Mouse (Mus musculus) liver, postnatal 0 days (tissue): ENCODE measurements around the gene Gm20517. TPM values are rescaled to one million over a fixed set of nuclear protein-coding genes. Genes with fewer than 3 reads are reported as not detected.
A peak's percentile ranks its signal among the peaks of the same experiment; 100 is the strongest.

Source experiments
- ATAC-seq: fragments of 200-750 bp; cut with Nextera tagmentation; 2 replicates; pipeline ENCODE4 v1.8.0; 2017; ENCODE audit warnings: mild to moderate bottlenecking, moderate library complexity
- DNase-seq: peaks from one replicate; pipeline ENCODE4 v3.0.0-alpha.2; 2016
- H3K27ac ChIP-seq: fragments of 300-500 bp; sonication (generic); 2 replicates; pipeline ENCODE4 v1.5.1; 2014; ENCODE audit warnings: antibody characterized with exemption, moderate library complexity, mild to moderate bottlenecking, low read depth
- H3K27me3 ChIP-seq: fragments of 300-500 bp; sonication (generic); 2 replicates; pipeline ENCODE4 v1.6.1; 2014; ENCODE audit warnings: low read length, control low read depth, mixed read lengths; ENCODE audit not compliant: insufficient read depth
- H3K36me3 ChIP-seq: fragments of 300-500 bp; sonication (generic); replicated peaks from 2 replicates; pipeline ENCODE4 v1.6.1; 2014; ENCODE audit warnings: mild to moderate bottlenecking, control low read depth, low read length, moderate library complexity, mixed read lengths; ENCODE audit not compliant: insufficient read depth
- H3K4me1 ChIP-seq: fragments of 300-500 bp; sonication (generic); 2 replicates; pipeline ENCODE4 v1.6.1; 2014; ENCODE audit warnings: antibody characterized with exemption, mild to moderate bottlenecking, control low read depth; ENCODE audit not compliant: insufficient read depth
- H3K4me2 ChIP-seq: fragments of 300-500 bp; sonication (generic); 2 replicates; pipeline ENCODE4 v1.6.1; 2014; ENCODE audit warnings: low read depth, mild to moderate bottlenecking, low read length, moderate library complexity, mixed read lengths
- H3K4me3 ChIP-seq: fragments of 300-500 bp; sonication (generic); 2 replicates; pipeline ENCODE4 v1.5.1; 2014; ENCODE audit warnings: low read depth, low read length
- H3K9ac ChIP-seq: fragments of 300-500 bp; sonication (generic); replicated peaks from 2 replicates; pipeline ENCODE4 v1.6.1; 2014; ENCODE audit warnings: mild to moderate bottlenecking, moderate library complexity
- H3K9me3 ChIP-seq: fragments of 300-500 bp; sonication (generic); 2 replicates; pipeline ENCODE4 v1.6.1; 2016; ENCODE audit warnings: mild to moderate bottlenecking, control low read depth, low read length, mixed read lengths
- CTCF ChIP-seq: sonication (generic); IDR thresholded peaks from 2 replicates; pipeline ENCODE4 v1.5.1; 2016; ENCODE audit warnings: antibody characterized with exemption, low read depth
- EP300 ChIP-seq: IDR thresholded peaks from 2 replicates; pipeline ENCODE4 v1.6.1; 2016; ENCODE audit warnings: antibody characterized with exemption, low read depth, mild to moderate bottlenecking
- WGBS: fragments of 180-500 bp; shearing (Covaris S2); extraction: QIAGEN DNeasy Blood & Tissue Kit; methylation state at CpG from one replicate; pipeline ENCODE4 v1.1.7; 2014; ENCODE audit not compliant: insufficient replicate concordance; 5-methylcytosine and 5-hydroxymethylcytosine counted together
- polyA plus RNA-seq: library from polyadenylated mRNA; unstranded; fragments of >200 nt; fragmentation: Nextera tagmentation; extraction: Ambion mirVana; gene quantifications from 2 replicates; pipeline ENCODE4 v1.2.1, GENCODE M21; 2015

Gm20517 gene
- polyA plus RNA-seq, 1 experiment from 2014 or later = 0.79 TPM

DNA sequence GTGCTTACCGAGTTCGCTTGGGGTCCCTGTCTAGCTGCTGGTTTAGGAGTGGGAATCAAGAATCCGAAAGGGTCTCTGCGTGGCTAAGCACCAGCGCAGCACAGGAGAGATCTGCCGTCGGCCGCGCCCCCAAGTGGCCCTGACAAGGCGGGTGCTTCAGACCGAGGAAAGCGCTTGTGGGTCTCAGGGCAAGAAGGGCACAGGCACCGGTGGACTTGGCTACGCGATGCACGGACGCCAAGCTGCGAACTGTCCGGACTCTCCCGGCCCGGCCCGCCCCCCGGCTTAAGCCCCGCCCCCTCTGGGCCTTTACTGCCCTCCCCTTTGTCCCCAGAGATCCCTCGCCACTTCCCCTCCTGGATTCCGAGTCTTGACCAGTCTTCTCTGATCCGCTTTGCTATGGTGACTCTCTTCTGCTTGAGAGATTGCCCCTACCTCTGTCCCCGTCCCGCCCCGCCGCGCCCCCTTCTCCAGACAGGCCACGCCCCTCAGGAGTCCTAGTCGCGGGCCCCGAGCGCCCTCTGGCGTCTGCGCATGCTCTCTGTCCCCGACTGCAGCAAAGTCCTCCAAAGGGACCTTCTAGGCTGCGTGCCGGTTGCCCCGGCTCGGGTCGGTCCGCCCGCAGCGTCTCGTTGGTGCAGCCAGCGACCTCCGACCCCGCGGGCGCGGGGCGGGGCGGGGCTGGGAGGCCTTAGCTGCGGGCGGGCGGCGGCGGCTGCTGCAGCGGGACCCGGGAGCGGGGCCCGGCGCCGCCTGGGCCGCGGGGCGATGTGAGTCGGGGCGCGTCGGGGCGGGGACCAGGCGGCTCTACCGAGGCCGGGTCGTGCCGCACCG is 83.3 kb downstream of the Gm20517 start, which contains the start of gene Prickle4:
Gene Prickle4 (minus strand): TSS at position 234 of the 834 bp plus-strand sequence.
- peak within 1 kb of the TSS; percentile 48 for H3K27ac ChIP-seq
- peak within 1 kb of the TSS; percentile 58 for H3K4me3 ChIP-seq
- WGBS = under 1% methylated on average over 70 of the region's 82 CpGs
- no peaks in the 10 kb centered on the region for H3K9me3 ChIP-seq
- H3K9ac ChIP-seq = peak within 1 kb of the TSS; percentile 64
- H3K4me2 ChIP-seq = peak within 1 kb of the TSS; percentile 88
- DNase-seq = peak; percentile 97
- H3K27me3 ChIP-seq = peaks cover 10% of the 10 kb centered on the region
- ATAC-seq = peak; percentile 95
- peaks cover 11% of the 10 kb centered on the region for H3K4me1 ChIP-seq
- no peaks in the 10 kb centered on the region for H3K36me3 ChIP-seq
- TF ChIP-seq CTCF (peak; percentile 96), EP300 (no peak)

DNA sequence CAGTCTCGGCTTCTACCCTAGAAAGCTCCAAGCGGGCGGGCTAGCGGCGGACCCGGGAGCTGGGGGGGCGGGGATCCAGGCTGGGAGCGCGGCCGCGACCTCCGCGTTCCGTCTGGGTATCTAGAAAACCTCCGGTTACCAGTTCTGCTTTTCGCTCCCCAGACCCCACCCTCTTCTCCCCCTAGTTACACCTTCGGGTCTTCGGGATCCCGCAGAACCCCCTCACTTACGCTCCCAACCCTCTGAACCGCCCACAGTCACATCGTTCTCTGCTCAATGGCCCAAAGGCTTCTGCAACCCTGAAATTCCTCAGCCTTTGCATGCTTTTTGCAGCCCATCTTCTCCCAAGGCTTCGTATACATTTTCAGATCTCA is 83.9 kb downstream of the Gm20517 start:
- under 1% methylated on average over 18 of the region's 23 CpGs for WGBS
- Histone ChIP-seq H3K9ac (peak overlapping the region; percentile 64), H3K9me3 (no peaks in the 10 kb centered on the region), H3K4me3 (peak overlapping the region; percentile 58), H3K36me3 (no peaks in the 10 kb centered on the region), H3K27ac (no peak overlapping the region), H3K4me2 (peak overlapping the region; percentile 88), H3K27me3 (peaks cover 10% of the 10 kb centered on the region), H3K4me1 (peaks cover 14% of the 10 kb centered on the region)
- TF ChIP-seq CTCF (no peak), EP300 (no peak)
- DNase-seq (peak; percentile 28), ATAC-seq (no peak)

DNA sequence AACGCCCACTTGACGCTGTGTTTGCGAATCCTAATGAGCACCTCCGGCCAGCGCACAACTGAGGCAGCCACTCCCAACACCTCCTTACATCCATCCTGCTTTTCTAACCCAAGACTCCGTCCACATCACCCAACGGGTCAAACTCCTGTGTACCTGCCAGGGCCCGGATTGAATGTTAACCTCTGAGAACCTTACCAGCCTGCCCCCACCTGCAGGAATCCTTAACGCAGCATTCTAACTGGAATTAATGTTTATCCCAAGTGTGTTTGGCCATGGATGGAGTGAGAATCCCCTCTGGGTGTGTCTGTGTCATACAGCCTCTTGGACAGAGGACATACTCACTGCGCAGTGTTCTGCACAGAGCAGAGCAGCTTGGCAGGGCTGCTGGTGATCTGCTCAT is 86.8 kb downstream of the Gm20517 start:
- Histone ChIP-seq H3K27me3 (peaks cover 11% of the 10 kb centered on the region), H3K9me3 (no peaks in the 10 kb centered on the region), H3K9ac (no peak overlapping the region), H3K36me3 (no peaks in the 10 kb centered on the region), H3K4me3 (no peak overlapping the region), H3K4me2 (no peak overlapping the region), H3K27ac (no peak overlapping the region), H3K4me1 (peaks cover 14% of the 10 kb centered on the region)
- TF ChIP-seq EP300 = no peak
- no peak for TF ChIP-seq CTCF
- DNase-seq = no peak
- 73% methylated on average over 10 of the region's 10 CpGs for WGBS
- no peak for ATAC-seq

DNA sequence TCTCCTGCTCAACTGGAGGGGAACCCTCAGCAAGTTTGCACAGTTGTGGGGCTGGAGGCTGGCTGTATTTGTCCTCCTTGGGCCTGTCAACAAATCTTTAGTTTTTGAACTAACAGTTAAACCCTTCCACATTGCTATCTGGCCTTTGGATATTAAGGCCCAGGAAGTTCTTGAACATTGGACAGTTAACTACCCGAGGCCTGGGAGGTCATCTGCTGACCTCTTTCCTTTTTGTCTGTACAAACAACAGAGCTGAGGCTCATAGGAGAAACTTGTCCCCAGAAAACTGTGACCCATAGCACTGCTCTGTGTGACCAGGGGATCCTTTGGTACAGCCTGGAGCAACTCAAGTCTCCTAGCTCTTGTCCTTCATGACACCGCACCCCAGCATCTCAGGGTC is 87.7 kb downstream of the Gm20517 start:
- no peak overlapping the region for H3K27ac ChIP-seq
- H3K9ac ChIP-seq = no peak overlapping the region
- H3K4me2 ChIP-seq = no peak overlapping the region
- no peak for ATAC-seq
- H3K4me1 ChIP-seq = peaks cover 14% of the 10 kb centered on the region
- WGBS = 69% methylated on average over 2 of the region's 2 CpGs
- H3K36me3 ChIP-seq = no peaks in the 10 kb centered on the region
- TF ChIP-seq CTCF = no peak
- no peak for TF ChIP-seq EP300
- H3K4me3 ChIP-seq = no peak overlapping the region
- H3K9me3 ChIP-seq = no peaks in the 10 kb centered on the region
- peaks cover 13% of the 10 kb centered on the region for H3K27me3 ChIP-seq
- no peak for DNase-seq

DNA sequence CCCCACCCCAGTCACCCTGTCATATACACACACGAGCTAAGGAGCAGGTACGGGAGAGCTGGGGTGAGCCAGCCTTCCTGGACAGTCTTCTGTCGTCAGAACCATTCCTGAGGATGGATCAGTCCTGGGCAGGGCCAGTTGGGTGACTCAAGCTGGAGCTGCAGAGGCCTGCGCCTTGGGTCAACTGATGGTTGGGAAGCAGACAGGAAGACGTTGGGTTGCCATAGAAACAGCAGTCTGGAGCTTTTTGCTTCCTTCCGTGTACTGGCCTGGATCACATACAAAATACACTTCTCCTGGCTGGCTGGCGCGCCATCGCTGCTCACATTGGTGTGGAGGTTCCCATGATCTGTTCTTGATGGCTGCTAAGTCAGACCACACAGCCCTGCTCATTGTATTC is 90.4 kb downstream of the Gm20517 start:
- no peak overlapping the region for H3K4me2 ChIP-seq
- TF ChIP-seq EP300 (no peak), CTCF (no peak)
- DNase-seq = no peak
- H3K4me3 ChIP-seq = no peak overlapping the region
- H3K9me3 ChIP-seq = no peaks in the 10 kb centered on the region
- H3K4me1 ChIP-seq = peaks cover 3% of the 10 kb centered on the region; the same call in 1 of the 2 replicates
- no peak overlapping the region for H3K9ac ChIP-seq
- H3K36me3 ChIP-seq = no peaks in the 10 kb centered on the region
- WGBS = 74% methylated on average over 9 of the region's 9 CpGs
- no peak overlapping the region for H3K27ac ChIP-seq
- H3K27me3 ChIP-seq = 0 out of 2 replicates have a peak, but pooled peaks cover 5% of the 10 kb centered on the region
- ATAC-seq = no peak

DNA sequence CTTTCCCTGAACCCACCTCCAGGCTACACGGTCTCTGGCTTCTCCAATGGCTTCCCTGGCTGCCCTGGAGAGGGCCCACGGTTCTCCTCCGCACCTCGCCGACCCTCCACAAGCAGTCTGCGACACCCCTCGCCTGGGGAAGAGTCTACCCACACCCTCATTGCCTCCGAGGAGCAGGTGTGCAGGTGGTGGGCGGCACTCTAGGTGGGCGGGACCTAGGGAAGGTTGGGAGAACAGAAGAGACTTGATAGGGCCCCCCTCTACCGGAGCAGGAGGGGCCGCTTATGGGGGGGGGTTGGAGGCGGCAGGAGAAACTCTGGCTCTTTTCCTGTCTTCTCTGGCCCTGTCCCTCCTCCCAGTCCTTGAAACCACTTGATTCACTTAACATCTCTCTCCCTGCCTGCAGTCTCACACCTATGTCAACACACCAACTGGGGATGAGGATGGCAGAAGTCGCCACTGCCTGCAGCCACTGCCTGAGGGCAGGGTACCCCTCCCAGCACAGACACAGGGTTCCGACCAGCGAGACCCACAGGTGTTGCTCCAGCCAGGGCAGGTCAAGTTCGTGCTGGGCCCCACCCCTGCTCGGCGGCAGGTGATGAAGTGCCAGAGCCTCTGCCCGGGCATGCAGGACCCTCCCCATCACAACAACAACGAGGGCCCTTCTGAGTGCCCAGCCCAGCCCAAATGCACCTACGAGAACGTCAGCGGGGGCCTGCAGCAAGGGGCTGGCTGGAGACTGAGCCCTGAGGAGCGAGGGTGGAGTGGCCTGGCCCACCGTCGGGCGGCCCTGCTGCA is 91.4 kb downstream of the Gm20517 start:
- Histone ChIP-seq H3K4me3 (no peak overlapping the region), H3K27me3 (0 out of 2 replicates have a peak, but pooled peaks cover 5% of the 10 kb centered on the region), H3K36me3 (no peaks in the 10 kb centered on the region), H3K4me2 (no peak overlapping the region), H3K9ac (no peak overlapping the region), H3K9me3 (no peaks in the 10 kb centered on the region), H3K4me1 (peaks cover 3% of the 10 kb centered on the region; the same call in 1 of the 2 replicates), H3K27ac (no peak overlapping the region)
- DNase-seq (no peak), ATAC-seq (no peak)
- 58% methylated on average over 24 of the region's 28 CpGs for WGBS
- TF ChIP-seq CTCF (no peak), EP300 (no peak)
